Mouse (Mus musculus): Measurements from ENCODE around the gene Stk32c. TPM values are rescaled to one million over a fixed set of nuclear protein-coding genes. Genes with fewer than 3 reads are reported as not detected.
A peak's percentile ranks its signal among the peaks of the same experiment; 100 is the strongest.

The Stk32c gene
- polyA plus RNA-seq, 1 experiment from 2014 or later: 3.7 TPM

DNA sequence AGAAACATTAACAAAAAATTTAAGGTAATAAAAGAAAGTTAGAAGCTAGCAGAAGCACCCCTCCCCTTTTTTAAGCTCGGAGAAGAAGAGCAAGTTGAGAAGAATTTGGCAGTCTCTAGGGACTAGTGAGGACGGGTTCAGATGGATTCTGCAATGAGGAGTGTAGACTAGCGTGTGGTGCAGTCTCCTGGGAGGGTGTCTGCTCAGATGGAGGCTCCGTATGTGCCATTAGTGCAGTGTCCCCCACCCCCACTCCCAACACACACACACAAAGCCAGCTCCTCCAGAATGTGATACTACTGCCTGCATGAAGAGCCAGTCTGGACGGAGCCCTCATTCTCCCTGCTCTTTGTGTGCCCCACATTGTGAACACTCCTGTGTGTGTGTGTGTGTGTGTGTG, 131.9 kb downstream of the Stk32c start:
- Histone ChIP-seq H3K36me3 (ENCODE audit: control insufficient read depth, insufficient read depth, low read length) (no peaks in the 10 kb centered on the region), H3K4me3 (ENCODE audit: low read depth, low read length) (no peak overlapping the region), H3K4me2 (ENCODE audit: low read length) (no peak overlapping the region), H3K4me1 (ENCODE audit: control insufficient read depth, insufficient read depth, low read length) (peaks cover 6% of the 10 kb centered on the region; the same call in 1 of the 2 replicates), H3K9me3 (replicated peaks; ENCODE audit: control insufficient read depth, low read length, poor library complexity, severe bottlenecking) (no peaks in the 10 kb centered on the region), H3K27ac (ENCODE audit: low read length) (no peak overlapping the region), H3K9ac (ENCODE audit: low read depth, low read length) (no peak overlapping the region), H3K27me3 (ENCODE audit: control insufficient read depth, insufficient read depth, low read depth, low read length) (no peaks in the 10 kb centered on the region)
- 62% methylated on average over 5 of the region's 5 CpGs for WGBS
- no peak for ATAC-seq

DNA sequence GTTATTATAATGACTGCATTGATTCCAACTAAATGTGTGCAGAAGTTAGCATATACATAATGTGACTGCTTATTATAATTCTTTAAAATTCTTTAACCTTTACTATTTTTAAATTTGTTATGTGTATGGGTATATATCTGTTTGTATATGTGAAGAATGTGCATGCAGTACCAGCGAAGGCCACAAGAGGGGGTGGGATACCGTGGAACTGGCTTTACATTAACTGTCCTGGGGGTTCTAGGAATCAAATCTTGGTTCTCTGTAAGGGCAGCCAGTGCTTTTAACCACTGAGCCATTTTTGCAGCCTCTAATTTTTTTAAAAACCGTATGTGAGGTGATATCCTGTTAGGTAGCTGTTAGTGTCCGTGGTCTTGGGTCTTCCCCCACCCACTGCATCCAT, 132.4 kb downstream of the Stk32c start:
- no peaks in the 10 kb centered on the region for H3K36me3 ChIP-seq (ENCODE audit: control insufficient read depth, insufficient read depth, low read length)
- H3K4me3 ChIP-seq (ENCODE audit: low read depth, low read length): no peak overlapping the region
- no peak overlapping the region for H3K27ac ChIP-seq (ENCODE audit: low read length)
- H3K9ac ChIP-seq (ENCODE audit: low read depth, low read length): no peak overlapping the region
- WGBS: 67% methylated on average over 4 of the region's 4 CpGs
- no peaks in the 10 kb centered on the region for H3K9me3 ChIP-seq (replicated peaks; ENCODE audit: control insufficient read depth, low read length, poor library complexity, severe bottlenecking)
- H3K27me3 ChIP-seq (ENCODE audit: control insufficient read depth, insufficient read depth, low read depth, low read length): no peaks in the 10 kb centered on the region
- peaks cover 9% of the 10 kb centered on the region; the same call in 1 of the 2 replicates for H3K4me1 ChIP-seq (ENCODE audit: control insufficient read depth, insufficient read depth, low read length)
- no peak for ATAC-seq
- H3K4me2 ChIP-seq (ENCODE audit: low read length): no peak overlapping the region

DNA sequence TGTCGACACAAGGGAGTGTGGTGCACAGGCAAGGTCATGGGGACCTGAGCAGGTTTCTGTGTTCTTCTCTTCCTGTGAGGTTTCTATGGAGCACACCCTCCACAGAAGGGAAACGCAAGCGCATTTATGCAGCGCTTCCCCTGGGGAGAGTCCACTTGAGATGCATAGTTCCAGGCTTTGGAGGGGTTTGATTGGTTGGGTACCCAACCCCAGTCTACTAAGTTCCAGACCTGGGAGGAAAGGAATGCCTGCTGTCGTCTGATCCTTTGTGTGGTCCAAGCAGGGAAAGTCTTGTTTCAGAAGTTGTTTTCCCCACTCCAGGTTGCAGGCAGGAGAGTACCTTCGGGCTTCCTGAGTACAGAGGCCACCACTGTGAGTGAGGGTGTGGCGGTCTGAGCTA, 134.0 kb downstream of the Stk32c start:
- H3K4me1 ChIP-seq (ENCODE audit: control insufficient read depth, insufficient read depth, low read length): peaks cover 17% of the 10 kb centered on the region
- H3K36me3 ChIP-seq (ENCODE audit: control insufficient read depth, insufficient read depth, low read length): no peaks in the 10 kb centered on the region
- WGBS: 77% methylated on average over 7 of the region's 7 CpGs
- no peak overlapping the region for H3K9ac ChIP-seq (ENCODE audit: low read depth, low read length)
- no peak for ATAC-seq
- no peak overlapping the region for H3K4me2 ChIP-seq (ENCODE audit: low read length)
- no peaks in the 10 kb centered on the region for H3K9me3 ChIP-seq (replicated peaks; ENCODE audit: control insufficient read depth, low read length, poor library complexity, severe bottlenecking)
- no peak overlapping the region for H3K4me3 ChIP-seq (ENCODE audit: low read depth, low read length)
- no peaks in the 10 kb centered on the region for H3K27me3 ChIP-seq (ENCODE audit: control insufficient read depth, insufficient read depth, low read depth, low read length)
- H3K27ac ChIP-seq (ENCODE audit: low read length): no peak overlapping the region

DNA sequence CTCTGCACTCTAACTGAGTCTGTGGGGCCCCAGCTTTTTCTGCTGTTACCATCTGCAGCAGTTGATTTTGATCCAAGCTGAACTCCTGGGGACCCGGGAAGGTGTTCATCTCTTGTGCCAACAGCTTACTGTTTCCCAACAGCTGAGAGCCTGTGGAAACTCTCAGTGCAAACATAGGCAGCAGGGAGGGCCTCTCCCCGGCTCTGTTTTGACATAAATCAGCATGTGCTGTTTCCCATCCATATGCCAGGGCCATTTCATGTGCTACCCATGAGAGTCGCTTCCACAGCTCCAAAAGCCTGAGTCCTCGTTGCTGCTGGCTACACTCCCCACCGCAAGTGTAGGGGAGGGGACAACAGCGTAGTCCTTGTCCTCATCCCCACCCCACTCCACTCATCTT, 134.9 kb downstream of the Stk32c start:
- H3K27me3 ChIP-seq (ENCODE audit: control insufficient read depth, insufficient read depth, low read depth, low read length): no peaks in the 10 kb centered on the region
- peaks cover 20% of the 10 kb centered on the region for H3K4me1 ChIP-seq (ENCODE audit: control insufficient read depth, insufficient read depth, low read length)
- no peak overlapping the region for H3K4me2 ChIP-seq (ENCODE audit: low read length)
- H3K27ac ChIP-seq (ENCODE audit: low read length): no peak overlapping the region
- WGBS: 47% methylated on average over 6 of the region's 6 CpGs
- H3K9ac ChIP-seq (ENCODE audit: low read depth, low read length): no peak overlapping the region
- no peak for ATAC-seq
- no peaks in the 10 kb centered on the region for H3K9me3 ChIP-seq (replicated peaks; ENCODE audit: control insufficient read depth, low read length, poor library complexity, severe bottlenecking)
- no peaks in the 10 kb centered on the region for H3K36me3 ChIP-seq (ENCODE audit: control insufficient read depth, insufficient read depth, low read length)
- H3K4me3 ChIP-seq (ENCODE audit: low read depth, low read length): no peak overlapping the region

DNA sequence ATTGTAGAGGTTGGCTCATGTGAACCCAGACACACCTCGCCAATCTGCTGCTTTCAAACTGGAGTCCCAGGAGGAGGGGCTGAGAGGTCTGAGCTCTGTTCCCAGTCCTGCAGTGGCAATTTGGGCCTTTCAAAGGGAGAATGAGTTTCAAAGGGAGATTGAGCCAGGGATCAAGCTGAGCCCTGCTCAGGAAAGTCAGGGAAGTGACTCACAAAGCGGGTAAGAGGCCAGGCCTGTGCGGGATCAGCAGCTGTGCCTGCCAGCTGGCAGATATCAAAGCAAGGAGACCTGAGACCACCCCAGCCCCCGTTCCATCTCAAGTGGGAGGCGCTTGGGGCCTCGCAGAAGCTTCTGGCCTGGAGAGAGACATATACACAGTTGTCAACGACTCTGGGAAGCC, 135.8 kb downstream of the Stk32c start:
- no peak; the same call in 1 of the 2 replicates for ATAC-seq
- H3K4me2 ChIP-seq (ENCODE audit: low read length): no peak overlapping the region
- no peaks in the 10 kb centered on the region for H3K9me3 ChIP-seq (replicated peaks; ENCODE audit: control insufficient read depth, low read length, poor library complexity, severe bottlenecking)
- H3K27me3 ChIP-seq (ENCODE audit: control insufficient read depth, insufficient read depth, low read depth, low read length): no peaks in the 10 kb centered on the region
- 8% methylated on average over 7 of the region's 7 CpGs for WGBS
- H3K4me1 ChIP-seq (ENCODE audit: control insufficient read depth, insufficient read depth, low read length): peaks cover 20% of the 10 kb centered on the region
- no peak overlapping the region for H3K9ac ChIP-seq (ENCODE audit: low read depth, low read length)
- no peak overlapping the region for H3K27ac ChIP-seq (ENCODE audit: low read length)
- H3K36me3 ChIP-seq (ENCODE audit: control insufficient read depth, insufficient read depth, low read length): no peaks in the 10 kb centered on the region
- no peak overlapping the region for H3K4me3 ChIP-seq (ENCODE audit: low read depth, low read length)

DNA sequence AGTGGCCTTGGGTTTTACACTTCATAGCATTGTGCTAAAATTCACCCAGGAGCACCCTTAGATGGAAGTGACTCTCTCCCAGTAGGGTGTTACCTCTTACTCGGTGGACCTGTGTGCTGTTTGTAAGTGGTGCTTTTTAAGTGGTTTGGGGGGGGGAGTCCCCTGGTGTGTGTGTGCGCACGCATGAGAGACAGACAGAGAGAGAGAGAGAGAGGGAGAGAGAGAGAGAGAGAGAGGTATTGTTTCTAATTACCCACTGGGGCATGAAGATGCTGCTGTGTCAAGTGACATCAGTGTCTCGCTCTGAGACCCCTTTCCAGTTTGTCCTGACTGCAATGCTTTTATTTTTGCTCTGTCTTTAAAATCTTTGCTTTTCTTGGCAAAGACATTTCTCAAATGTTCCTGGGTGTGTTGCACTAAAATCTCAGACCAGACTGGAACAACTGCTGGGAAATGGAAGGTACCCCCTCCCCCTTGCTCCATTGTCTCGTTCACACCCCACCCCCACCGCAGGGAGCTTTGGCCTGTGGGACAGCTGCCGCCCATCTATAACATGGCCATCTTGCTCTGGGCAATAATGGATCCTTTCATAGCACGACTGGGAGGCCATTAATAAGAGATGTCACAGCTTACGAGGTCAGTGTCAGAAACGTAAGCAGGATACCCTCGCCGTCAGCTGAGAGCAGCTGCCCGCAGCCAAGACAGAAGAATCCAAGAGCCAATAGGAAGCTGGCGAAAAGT, 137.9 kb downstream of the Stk32c start:
- no peak for ATAC-seq
- Histone ChIP-seq H3K27me3 (ENCODE audit: control insufficient read depth, insufficient read depth, low read depth, low read length) (no peaks in the 10 kb centered on the region), H3K4me2 (ENCODE audit: low read length) (no peak overlapping the region)

DNA sequence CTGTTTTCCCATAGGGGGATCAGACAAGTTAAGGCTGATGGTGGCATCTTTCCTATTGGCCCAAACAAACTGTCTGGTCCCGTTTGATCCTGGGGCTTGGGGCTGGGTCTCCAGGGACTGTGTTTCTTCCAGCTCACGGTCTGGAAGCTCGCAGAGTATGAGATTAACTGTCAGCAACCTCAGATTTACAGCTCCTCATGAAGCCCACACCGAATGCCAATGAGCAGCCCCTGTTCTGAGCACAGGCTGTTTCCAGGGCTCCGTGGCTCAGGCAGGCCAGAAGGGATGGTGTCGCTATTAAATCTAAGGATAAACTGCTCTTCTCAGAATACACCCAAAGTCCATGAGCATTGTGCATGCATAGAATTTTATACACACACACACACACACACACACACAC, 138.9 kb downstream of the Stk32c start:
- Histone ChIP-seq H3K27ac (ENCODE audit: low read length) (no peak overlapping the region), H3K27me3 (ENCODE audit: control insufficient read depth, insufficient read depth, low read depth, low read length) (no peaks in the 10 kb centered on the region; the same call in 1 of the 2 replicates), H3K9ac (ENCODE audit: low read depth, low read length) (no peak overlapping the region), H3K4me2 (ENCODE audit: low read length) (no peak overlapping the region), H3K36me3 (ENCODE audit: control insufficient read depth, insufficient read depth, low read length) (no peaks in the 10 kb centered on the region), H3K4me3 (ENCODE audit: low read depth, low read length) (no peak overlapping the region), H3K9me3 (replicated peaks; ENCODE audit: control insufficient read depth, low read length, poor library complexity, severe bottlenecking) (no peaks in the 10 kb centered on the region), H3K4me1 (ENCODE audit: control insufficient read depth, insufficient read depth, low read length) (peaks cover 20% of the 10 kb centered on the region)
- no peak for ATAC-seq
- 21% methylated on average over 6 of the region's 6 CpGs for WGBS

More for the DNA sequence above, 137.9 kb downstream of the Stk32c start:
- Histone ChIP-seq H3K9ac (ENCODE audit: low read depth, low read length) (no peak overlapping the region), H3K4me1 (ENCODE audit: control insufficient read depth, insufficient read depth, low read length) (peaks cover 20% of the 10 kb centered on the region), H3K27ac (ENCODE audit: low read length) (no peak overlapping the region), H3K36me3 (ENCODE audit: control insufficient read depth, insufficient read depth, low read length) (no peaks in the 10 kb centered on the region), H3K4me3 (ENCODE audit: low read depth, low read length) (no peak overlapping the region), H3K9me3 (replicated peaks; ENCODE audit: control insufficient read depth, low read length, poor library complexity, severe bottlenecking) (no peaks in the 10 kb centered on the region)
- WGBS: 22% methylated on average over 14 of the region's 14 CpGs

DNA sequence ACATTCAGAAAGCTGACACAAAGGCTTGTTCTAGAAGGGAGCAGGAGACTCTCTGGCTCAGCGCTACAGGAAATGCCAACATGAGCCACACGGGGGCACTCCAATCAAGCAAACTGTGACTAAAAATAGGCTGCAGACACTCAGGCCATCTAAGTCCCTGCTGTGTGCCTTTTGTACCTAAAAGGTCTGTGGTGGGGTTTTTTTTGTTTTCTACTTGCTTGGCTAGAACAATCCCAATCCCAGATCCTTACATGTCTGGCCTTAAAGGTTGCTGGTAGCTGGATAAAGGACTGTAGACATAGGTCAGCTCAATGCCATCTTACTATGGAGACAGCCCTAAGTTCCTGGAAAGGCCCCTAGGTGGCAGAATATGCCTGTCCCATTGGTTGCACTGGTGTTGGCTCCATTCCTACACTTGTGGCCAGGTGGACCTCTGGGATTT, 144.9 kb downstream of the Stk32c start:
- no peaks in the 10 kb centered on the region for H3K9me3 ChIP-seq (replicated peaks; ENCODE audit: control insufficient read depth, low read length, poor library complexity, severe bottlenecking)
- no peaks in the 10 kb centered on the region; the same call in 1 of the 2 replicates for H3K36me3 ChIP-seq (ENCODE audit: control insufficient read depth, insufficient read depth, low read length)
- no peaks in the 10 kb centered on the region; the same call in 1 of the 2 replicates for H3K27me3 ChIP-seq (ENCODE audit: control insufficient read depth, insufficient read depth, low read depth, low read length)
- no peaks in the 10 kb centered on the region for H3K4me1 ChIP-seq (ENCODE audit: control insufficient read depth, insufficient read depth, low read length)
- H3K9ac ChIP-seq (ENCODE audit: low read depth, low read length): no peak overlapping the region
- H3K27ac ChIP-seq (ENCODE audit: low read length): no peak overlapping the region
- 0% methylated on average over 2 of the region's 2 CpGs for WGBS
- H3K4me3 ChIP-seq (ENCODE audit: low read depth, low read length): no peak overlapping the region
- no peak overlapping the region for H3K4me2 ChIP-seq (ENCODE audit: low read length)
- ATAC-seq: peak; percentile 76

DNA sequence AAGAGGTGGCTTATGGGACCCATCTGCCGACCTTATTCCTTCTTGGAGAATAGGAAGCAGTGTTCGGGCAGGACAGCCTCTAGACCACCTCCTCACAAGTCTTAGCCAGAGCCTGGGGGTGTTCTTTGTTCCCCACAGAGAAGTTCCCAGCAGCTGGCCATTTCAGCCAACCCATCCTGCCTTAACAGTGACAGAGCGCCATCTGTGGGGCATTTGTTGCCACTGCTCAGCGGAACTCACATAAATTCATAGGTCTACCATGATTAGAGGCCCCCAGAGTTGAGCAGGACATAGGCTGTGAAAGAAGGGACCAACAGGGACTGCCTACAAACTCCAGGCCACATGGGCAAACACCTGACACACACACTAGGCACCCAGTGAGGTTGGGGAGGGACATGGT, 149.7 kb downstream of the Stk32c start:
- ATAC-seq: no peak
- no peak overlapping the region for H3K4me3 ChIP-seq (ENCODE audit: low read depth, low read length)
- 51% methylated on average over 4 of the region's 4 CpGs for WGBS

More for the DNA sequence above, 149.7 kb downstream of the Stk32c start:
- no peaks in the 10 kb centered on the region; the same call in 1 of the 2 replicates for H3K36me3 ChIP-seq (ENCODE audit: control insufficient read depth, insufficient read depth, low read length)
- no peak overlapping the region for H3K9ac ChIP-seq (ENCODE audit: low read depth, low read length)
- H3K27me3 ChIP-seq (ENCODE audit: control insufficient read depth, insufficient read depth, low read depth, low read length): no peaks in the 10 kb centered on the region
- H3K9me3 ChIP-seq (replicated peaks; ENCODE audit: control insufficient read depth, low read length, poor library complexity, severe bottlenecking): no peaks in the 10 kb centered on the region
- H3K4me2 ChIP-seq (ENCODE audit: low read length): no peak overlapping the region
- no peaks in the 10 kb centered on the region for H3K4me1 ChIP-seq (ENCODE audit: control insufficient read depth, insufficient read depth, low read length)
- no peak overlapping the region for H3K27ac ChIP-seq (ENCODE audit: low read length)
